Comparison of ENCODE assay signal across 8 mouse cellular contexts in genomic region chr2:156257051-156257450, GRCm38 (mm10). TPM values are rescaled to one million over a fixed set of nuclear protein-coding genes. Genes with fewer than 3 reads are reported as not detected.
DNase-seq lines count a peak whose midpoint lies in the region; ATAC-seq and TF ChIP-seq lines count a peak whose summit lies in the region.

No protein-coding gene starts in this region.

- no peak overlapping the region for H3K4me2 ChIP-seq in limb, embryonic 13.5 days (replicated peaks)
- no peak overlapping the region; the same call in 1 of the 2 replicates for H3K4me2 ChIP-seq in heart, postnatal 0 days (ENCODE audit: low read depth, low read length)

- 39% methylated on average over 2 of the region's 2 CpGs for WGBS in limb, embryonic 13.5 days
- 61% methylated on average over 2 of the region's 2 CpGs for WGBS in limb, embryonic 10.5 days
- 30% methylated on average over 2 of the region's 2 CpGs for WGBS in heart, postnatal 0 days
- WGBS in macrophage (ENCODE audit: missing documents), result 0% methylated on average over 2 of the region's 2 CpGs

- DNase-seq in limb, embryonic 10.5 days (ENCODE audit: low spot score), result no peak
- DNase-seq in brain, adult 2 months (ENCODE audit: low read depth, low spot score), result peak; percentile 79
- DNase-seq in heart, postnatal 0 days (ENCODE audit: low spot score), result peak; percentile 39
- peak; percentile 62 to 76 for DNase-seq in layer of hippocampus, postnatal 10 days (ENCODE audit: low spot score in 2 of 2)
- peak; percentile 39 to 52 for DNase-seq in thymus, postnatal 36 days
- no peak for DNase-seq in urinary bladder, postnatal 10 days (ENCODE audit: low spot score)

- H3K36me3 ChIP-seq in limb, embryonic 13.5 days, result peaks cover 90% of the 10 kb centered on the region
- peaks cover 98% of the 10 kb centered on the region for H3K36me3 ChIP-seq in limb, embryonic 10.5 days
- peaks cover 46% of the 10 kb centered on the region for H3K36me3 ChIP-seq in heart, postnatal 0 days (replicated peaks; ENCODE audit: control insufficient read depth, insufficient read depth, low read length)
- peaks cover 17% of the 10 kb centered on the region; the same call in 1 of the 2 replicates for H3K36me3 ChIP-seq in macrophage (ENCODE audit: inconsistent target)

- H3K27me3 ChIP-seq in limb, embryonic 13.5 days, result no peaks in the 10 kb centered on the region
- H3K27me3 ChIP-seq in limb, embryonic 10.5 days (ENCODE audit: low read depth, poor library complexity, severe bottlenecking), result no peaks in the 10 kb centered on the region
- H3K27me3 ChIP-seq in heart, postnatal 0 days (ENCODE audit: control insufficient read depth, insufficient read depth, low read length), result no peaks in the 10 kb centered on the region

- ATAC-seq in limb, embryonic 13.5 days (ENCODE audit: low FRiP score, low read depth), result no peak
- ATAC-seq in heart, postnatal 0 days (ENCODE audit: insufficient read depth, low read depth), result peak; percentile 26; the same call in 1 of the 2 replicates

- H3K4me3 ChIP-seq in limb, embryonic 13.5 days, result no peak overlapping the region
- H3K4me3 ChIP-seq in limb, embryonic 10.5 days, result no peak overlapping the region
- no peak overlapping the region for H3K4me3 ChIP-seq in heart, postnatal 0 days (ENCODE audit: low read depth, low read length)
- H3K4me3 ChIP-seq in macrophage (ENCODE audit: inconsistent target), result no peak overlapping the region

- H3K79me2 ChIP-seq in macrophage (ENCODE audit: inconsistent target), result peaks cover 51% of the 10 kb centered on the region; the same call in 1 of the 2 replicates

- peak; percentile 51; the same call in 1 of the 2 replicates for TF ChIP-seq EP300 in heart, postnatal 0 days (IDR thresholded peaks at IDR 0.05; ENCODE audit: low read depth)

- H3K9me3 ChIP-seq in limb, embryonic 13.5 days, result no peaks in the 10 kb centered on the region
- H3K9me3 ChIP-seq in limb, embryonic 10.5 days (replicated peaks), result no peaks in the 10 kb centered on the region
- H3K9me3 ChIP-seq in heart, postnatal 0 days (replicated peaks; ENCODE audit: control insufficient read depth, low read length), result no peaks in the 10 kb centered on the region

- H3K9ac ChIP-seq in limb, embryonic 13.5 days, result no peak overlapping the region
- no peak overlapping the region for H3K9ac ChIP-seq in heart, postnatal 0 days (replicated peaks; ENCODE audit: low read depth, low read length)

- TF ChIP-seq CTCF in heart, postnatal 0 days (IDR thresholded peaks at IDR 0.05; ENCODE audit: low read depth), result no peak

- H3K4me1 ChIP-seq in limb, embryonic 13.5 days, result peaks cover 6% of the 10 kb centered on the region
- H3K4me1 ChIP-seq in limb, embryonic 10.5 days, result peaks cover 13% of the 10 kb centered on the region
- peaks cover 17% of the 10 kb centered on the region for H3K4me1 ChIP-seq in heart, postnatal 0 days (ENCODE audit: control insufficient read depth, insufficient read depth)

- 0 out of 2 replicates have a peak overlapping the region, but pooled peaks have one; percentile 28 for H3K27ac ChIP-seq in limb, embryonic 13.5 days
- no peak overlapping the region for H3K27ac ChIP-seq in limb, embryonic 10.5 days
- H3K27ac ChIP-seq in heart, postnatal 0 days (ENCODE audit: low read depth), result peak overlapping the region; percentile 78
- H3K27ac ChIP-seq in macrophage, result peak overlapping the region; percentile 93

RNA-seq across cellular contexts. Expression of gene Cnbd2, which starts 55.0 kb away (rescaled TPM):
- polyA plus RNA-seq in limb, embryonic 13.5 days (2015; fragmentation: Nextera tagmentation; extraction: Ambion mirVana), result 3.9 and 4.4 TPM in 2 replicates
- polyA plus RNA-seq in limb, embryonic 10.5 days (2016; fragmentation: Nextera tagmentation; extraction: Ambion mirVana), result 2.6 TPM in 2 replicates
- 0.12 and 1.1 TPM in 2 replicates for total RNA-seq in heart, postnatal 0 days (2014; rRNA removed; ENCODE audit: low replicate concordance)
- polyA plus RNA-seq in heart, postnatal 0 days (2015; fragmentation: Nextera tagmentation; extraction: Ambion mirVana), result 3.3 and 3.7 TPM in 2 replicates
- 1 to 10 TPM; 2.9 to 4.7 TPM for total RNA-seq in layer of hippocampus, postnatal 10 days (2021)
- 10 to 100 TPM; 11.1 to 60.9 (median 36.5) TPM for total RNA-seq in macrophage (2018; cell fraction: chromatin; rRNA removed)
- 1 to 10 TPM; 1.3 to 7.9 (median 4.4) TPM for total RNA-seq in macrophage (2018; cell fraction: cytosol; rRNA removed)
- total RNA-seq in macrophage (2018; cell fraction: nucleus; rRNA removed), result 10 to 100 TPM; 12.0 to 43.6 (median 28.5) TPM
- 3.1 to 3.9 TPM (median 3.3 TPM) in 3 replicates for polyA plus RNA-seq in macrophage (2018)

RNA-seq across cellular contexts. Expression of gene Scand1, which starts 55.5 kb away (rescaled TPM):
- polyA plus RNA-seq in limb, embryonic 13.5 days (2015; fragmentation: Nextera tagmentation; extraction: Ambion mirVana), result 69.6 and 70.4 TPM in 2 replicates
- polyA plus RNA-seq in limb, embryonic 10.5 days (2016; fragmentation: Nextera tagmentation; extraction: Ambion mirVana), result 53.3 and 61.0 TPM in 2 replicates
- 214 and 265 TPM in 2 replicates for total RNA-seq in heart, postnatal 0 days (2014; rRNA removed; ENCODE audit: low replicate concordance)
- 82.3 and 90.2 TPM in 2 replicates for polyA plus RNA-seq in heart, postnatal 0 days (2015; fragmentation: Nextera tagmentation; extraction: Ambion mirVana)
- total RNA-seq in layer of hippocampus, postnatal 10 days (2021), result 100 to 1,000 TPM; 116 to 132 TPM
- total RNA-seq in macrophage (2018; cell fraction: chromatin; rRNA removed), result 10 to 100 TPM in 15 of 26 experiments, 1 to 10 TPM in 11; 4.1 to 28.2 (median 12.5) TPM
- total RNA-seq in macrophage (2018; cell fraction: cytosol; rRNA removed), result 100 to 1,000 TPM; 110 to 263 (median 166) TPM
- total RNA-seq in macrophage (2018; cell fraction: nucleus; rRNA removed), result 100 to 1,000 TPM in 1 of 26 experiments, 10 to 100 TPM in 25; 27.1 to 102 (median 48.1) TPM
- polyA plus RNA-seq in macrophage (2018), result 12.2 to 134 TPM (median 90.1 TPM) in 3 replicates

Comparison
In these comparisons a context has a peak if more than half of its experiments do, and no peak if none do; other contexts are left out.
1. DNase-seq: peak in brain, adult 2 months (single experiment), heart, postnatal 0 days (single experiment), layer of hippocampus, postnatal 10 days (2 of 2) and thymus, postnatal 36 days (2 of 2); none in limb, embryonic 10.5 days (single experiment) and urinary bladder, postnatal 10 days (single experiment).